Mouse (Mus musculus): ENCODE measurements around the gene 1700102P08Rik. TPM values are rescaled to one million over a fixed set of nuclear protein-coding genes. Genes with fewer than 3 reads are reported as not detected.

The 1700102P08Rik gene
- polyA plus RNA-seq, 1 experiment: not detected

- H3K27ac ChIP-seq (ENCODE audit: control insufficient read depth, insufficient read depth, low read depth, low read length, poor library complexity): no peak overlapping the region
- H3K4me3 ChIP-seq (replicated peaks; ENCODE audit: control insufficient read depth, low read depth, low read length): no peak overlapping the region
- 88% methylated on average over 9 of the region's 9 CpGs for WGBS
- H3K4me1 ChIP-seq (ENCODE audit: control insufficient read depth, insufficient read depth, low read length): no peaks in the 10 kb centered on the region; the same call in 1 of the 2 replicates
- TF ChIP-seq CTCF (IDR thresholded peaks at IDR 0.05; ENCODE audit: control insufficient read depth, insufficient read depth, low read length) (no peak), POLR2A (IDR thresholded peaks at IDR 0.05; ENCODE audit: borderline replicate concordance, control insufficient read depth, low read depth, low read length) (no peak)
Measured at GRCm38 (mm10) chr9:108378234-108378633, 14.4 kb upstream of the 1700102P08Rik start.

DNA sequence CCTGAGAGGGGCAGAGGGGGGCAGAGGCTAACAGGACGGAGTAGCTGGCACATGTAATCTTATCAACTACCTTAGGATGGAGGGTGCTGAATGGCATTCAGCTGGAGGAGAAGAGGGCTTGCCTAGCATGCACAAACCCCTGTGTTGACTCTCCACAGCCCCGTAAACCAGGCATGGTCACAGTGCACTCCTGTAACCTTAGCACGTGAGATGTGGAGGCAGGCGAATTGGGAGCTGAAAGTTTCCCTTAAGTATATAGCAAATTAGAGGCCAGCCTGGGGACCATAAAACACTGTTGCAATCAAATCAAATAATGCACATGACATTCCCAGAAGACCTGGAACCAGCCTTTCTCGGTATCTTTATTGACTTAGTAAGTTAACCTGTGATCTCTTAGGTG, 13.9 kb upstream of the 1700102P08Rik start:
- no peak overlapping the region for H3K27ac ChIP-seq (ENCODE audit: control insufficient read depth, insufficient read depth, low read depth, low read length, poor library complexity)
- H3K4me1 ChIP-seq (ENCODE audit: control insufficient read depth, insufficient read depth, low read length): no peaks in the 10 kb centered on the region; the same call in 1 of the 2 replicates
- H3K4me3 ChIP-seq (replicated peaks; ENCODE audit: control insufficient read depth, low read depth, low read length): no peak overlapping the region
- TF ChIP-seq POLR2A (IDR thresholded peaks at IDR 0.05; ENCODE audit: borderline replicate concordance, control insufficient read depth, low read depth, low read length) (no peak), CTCF (IDR thresholded peaks at IDR 0.05; ENCODE audit: control insufficient read depth, insufficient read depth, low read length) (no peak)
- WGBS: 89% methylated on average over 5 of the region's 5 CpGs

DNA sequence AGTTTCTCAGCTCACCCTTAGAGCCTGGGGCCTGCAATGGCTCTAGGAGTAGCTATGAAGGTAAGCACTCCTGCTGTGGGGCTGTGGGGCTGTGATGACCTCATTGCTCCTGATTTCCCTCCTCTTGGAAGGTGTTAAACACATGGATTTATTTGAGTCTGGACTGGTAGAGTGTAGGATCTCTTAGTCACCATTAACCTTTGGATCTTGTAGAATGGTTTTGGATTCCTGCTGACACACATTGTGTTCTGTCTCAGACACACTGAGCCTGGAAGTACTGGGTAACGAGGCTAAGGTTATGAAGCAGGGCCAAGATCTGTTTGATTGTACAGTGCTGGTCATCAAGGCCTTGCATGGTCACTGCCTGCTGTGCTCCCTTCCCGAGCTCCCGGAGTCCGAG, 13.3 kb upstream of the 1700102P08Rik start:
- 94% methylated on average over 4 of the region's 4 CpGs for WGBS
- TF ChIP-seq POLR2A (IDR thresholded peaks at IDR 0.05; ENCODE audit: borderline replicate concordance, control insufficient read depth, low read depth, low read length) (no peak), CTCF (IDR thresholded peaks at IDR 0.05; ENCODE audit: control insufficient read depth, insufficient read depth, low read length) (no peak)

DNA sequence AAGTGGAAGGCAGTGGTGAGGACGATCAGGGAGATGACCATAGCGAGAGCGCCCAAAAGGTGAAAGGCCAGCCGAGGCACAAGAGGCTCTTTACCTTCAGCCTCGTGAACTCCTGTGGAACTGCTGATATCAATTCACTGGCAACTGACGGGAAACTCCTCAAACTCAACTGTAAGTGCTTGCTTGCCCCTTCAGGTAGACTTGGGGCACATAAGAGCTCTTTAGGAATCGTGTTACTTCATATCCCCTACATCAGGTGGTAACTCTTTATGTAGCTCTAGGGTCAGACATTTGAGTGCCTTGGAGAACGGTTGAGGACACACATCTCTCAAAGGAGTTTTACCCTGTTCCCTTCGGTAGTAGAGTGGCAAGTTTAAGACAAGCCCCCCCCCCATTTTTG, 11.2 kb upstream of the 1700102P08Rik start:
- H3K4me1 ChIP-seq (ENCODE audit: control insufficient read depth, insufficient read depth, low read length): no peaks in the 10 kb centered on the region; the same call in 1 of the 2 replicates
- H3K27ac ChIP-seq (ENCODE audit: control insufficient read depth, insufficient read depth, low read depth, low read length, poor library complexity): no peak overlapping the region
- no peak overlapping the region for H3K4me3 ChIP-seq (replicated peaks; ENCODE audit: control insufficient read depth, low read depth, low read length)
- WGBS: 96% methylated on average over 9 of the region's 9 CpGs
- TF ChIP-seq POLR2A (IDR thresholded peaks at IDR 0.05; ENCODE audit: borderline replicate concordance, control insufficient read depth, low read depth, low read length) (no peak), CTCF (IDR thresholded peaks at IDR 0.05; ENCODE audit: control insufficient read depth, insufficient read depth, low read length) (no peak)

More for the DNA sequence above, 13.3 kb upstream of the 1700102P08Rik start:
- H3K4me3 ChIP-seq (replicated peaks; ENCODE audit: control insufficient read depth, low read depth, low read length): no peak overlapping the region
- H3K4me1 ChIP-seq (ENCODE audit: control insufficient read depth, insufficient read depth, low read length): no peaks in the 10 kb centered on the region; the same call in 1 of the 2 replicates
- H3K27ac ChIP-seq (ENCODE audit: control insufficient read depth, insufficient read depth, low read depth, low read length, poor library complexity): no peak overlapping the region

DNA sequence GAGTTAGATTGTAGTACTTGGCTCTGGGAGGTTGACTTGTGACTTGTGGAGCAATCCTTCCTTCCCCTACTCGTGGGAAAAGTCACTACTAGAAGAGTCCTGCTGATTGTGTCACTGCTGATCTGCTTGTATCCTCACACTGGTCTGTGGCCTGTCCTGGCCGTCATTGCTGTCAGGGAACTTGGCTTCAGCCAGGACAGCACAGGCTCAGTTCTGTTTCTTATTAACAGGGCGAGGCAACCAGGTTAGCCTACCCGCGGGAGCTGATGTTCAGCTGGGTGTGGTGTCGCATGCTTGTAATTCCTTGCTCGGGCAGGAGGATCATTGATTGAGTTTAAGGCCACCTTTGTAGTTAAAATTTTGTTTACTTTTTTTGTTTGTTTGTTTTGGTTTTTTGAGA, 7.6 kb upstream of the 1700102P08Rik start:
- WGBS: 78% methylated on average over 7 of the region's 7 CpGs
- H3K27ac ChIP-seq (ENCODE audit: control insufficient read depth, insufficient read depth, low read depth, low read length, poor library complexity): no peak overlapping the region
- TF ChIP-seq POLR2A (IDR thresholded peaks at IDR 0.05; ENCODE audit: borderline replicate concordance, control insufficient read depth, low read depth, low read length): no peak
- TF ChIP-seq CTCF (IDR thresholded peaks at IDR 0.05; ENCODE audit: control insufficient read depth, insufficient read depth, low read length): no peak
- no peak overlapping the region for H3K4me3 ChIP-seq (replicated peaks; ENCODE audit: control insufficient read depth, low read depth, low read length)
- no peaks in the 10 kb centered on the region for H3K4me1 ChIP-seq (ENCODE audit: control insufficient read depth, insufficient read depth, low read length)

- WGBS: 93% methylated on average over 4 of the region's 4 CpGs
- H3K4me1 ChIP-seq (ENCODE audit: control insufficient read depth, insufficient read depth, low read length): no peaks in the 10 kb centered on the region
- TF ChIP-seq CTCF (IDR thresholded peaks at IDR 0.05; ENCODE audit: control insufficient read depth, insufficient read depth, low read length): no peak
- no peak overlapping the region for H3K27ac ChIP-seq (ENCODE audit: control insufficient read depth, insufficient read depth, low read depth, low read length, poor library complexity)
- no peak overlapping the region for H3K4me3 ChIP-seq (replicated peaks; ENCODE audit: control insufficient read depth, low read depth, low read length)
Measured at GRCm38 (mm10) chr9:108386816-108387215, 5.8 kb upstream of the 1700102P08Rik start.

GRCm38 (mm10) chr9:108388601-108389000, 4.0 kb upstream of the 1700102P08Rik start:
- no peak overlapping the region for H3K27ac ChIP-seq (ENCODE audit: control insufficient read depth, insufficient read depth, low read depth, low read length, poor library complexity)
- 91% methylated on average over 10 of the region's 10 CpGs for WGBS
- H3K4me3 ChIP-seq (replicated peaks; ENCODE audit: control insufficient read depth, low read depth, low read length): no peak overlapping the region
- no peaks in the 10 kb centered on the region for H3K4me1 ChIP-seq (ENCODE audit: control insufficient read depth, insufficient read depth, low read length)
- TF ChIP-seq CTCF (IDR thresholded peaks at IDR 0.05; ENCODE audit: control insufficient read depth, insufficient read depth, low read length): no peak
- no peak for TF ChIP-seq POLR2A (IDR thresholded peaks at IDR 0.05; ENCODE audit: borderline replicate concordance, control insufficient read depth, low read depth, low read length)

DNA sequence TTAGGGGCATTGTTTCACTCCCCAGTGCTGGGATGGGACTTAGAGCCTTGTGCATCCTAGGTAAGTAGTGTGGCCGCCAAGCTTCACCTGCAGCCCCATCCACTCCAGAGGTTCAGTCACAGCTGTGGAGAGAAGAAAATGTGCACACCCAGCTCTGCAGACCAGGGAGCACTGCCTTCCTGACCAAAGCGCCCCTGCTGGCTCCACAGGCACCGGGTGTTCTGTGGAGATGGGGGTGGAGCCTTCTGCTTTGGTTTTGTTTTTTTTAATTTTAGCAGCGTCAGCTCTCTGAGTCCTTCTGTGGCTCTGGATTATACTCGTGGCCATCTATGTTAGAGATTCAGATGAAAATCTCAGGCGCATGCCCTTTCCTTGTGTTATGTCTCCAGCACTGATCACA, 3.4 kb upstream of the 1700102P08Rik start:
- TF ChIP-seq POLR2A (IDR thresholded peaks at IDR 0.05; ENCODE audit: borderline replicate concordance, control insufficient read depth, low read depth, low read length): no peak
- no peak for TF ChIP-seq CTCF (IDR thresholded peaks at IDR 0.05; ENCODE audit: control insufficient read depth, insufficient read depth, low read length)
- no peak overlapping the region for H3K4me3 ChIP-seq (replicated peaks; ENCODE audit: control insufficient read depth, low read depth, low read length)
- H3K4me1 ChIP-seq (ENCODE audit: control insufficient read depth, insufficient read depth, low read length): no peaks in the 10 kb centered on the region
- no peak overlapping the region for H3K27ac ChIP-seq (ENCODE audit: control insufficient read depth, insufficient read depth, low read depth, low read length, poor library complexity)
- 77% methylated on average over 6 of the region's 6 CpGs for WGBS

GRCm38 (mm10) chr9:108394191-108394590, 1.6 kb downstream of the 1700102P08Rik start:
- Histone ChIP-seq H3K4me1 (ENCODE audit: control insufficient read depth, insufficient read depth, low read length) (no peaks in the 10 kb centered on the region), H3K27ac (ENCODE audit: control insufficient read depth, insufficient read depth, low read depth, low read length, poor library complexity) (no peak overlapping the region), H3K4me3 (replicated peaks; ENCODE audit: control insufficient read depth, low read depth, low read length) (no peak overlapping the region)
- 91% methylated on average over 6 of the region's 6 CpGs for WGBS
- TF ChIP-seq POLR2A (IDR thresholded peaks at IDR 0.05; ENCODE audit: borderline replicate concordance, control insufficient read depth, low read depth, low read length): no peak
- TF ChIP-seq CTCF (IDR thresholded peaks at IDR 0.05; ENCODE audit: control insufficient read depth, insufficient read depth, low read length): no peak

Measured in bone marrow, adult 2 months (tissue).